Mouse (Mus musculus): ENCODE results near the gene Cox17.
A peak's percentile ranks its signal among the peaks of the same experiment; 100 is the strongest.

The Cox17 gene

DNA sequence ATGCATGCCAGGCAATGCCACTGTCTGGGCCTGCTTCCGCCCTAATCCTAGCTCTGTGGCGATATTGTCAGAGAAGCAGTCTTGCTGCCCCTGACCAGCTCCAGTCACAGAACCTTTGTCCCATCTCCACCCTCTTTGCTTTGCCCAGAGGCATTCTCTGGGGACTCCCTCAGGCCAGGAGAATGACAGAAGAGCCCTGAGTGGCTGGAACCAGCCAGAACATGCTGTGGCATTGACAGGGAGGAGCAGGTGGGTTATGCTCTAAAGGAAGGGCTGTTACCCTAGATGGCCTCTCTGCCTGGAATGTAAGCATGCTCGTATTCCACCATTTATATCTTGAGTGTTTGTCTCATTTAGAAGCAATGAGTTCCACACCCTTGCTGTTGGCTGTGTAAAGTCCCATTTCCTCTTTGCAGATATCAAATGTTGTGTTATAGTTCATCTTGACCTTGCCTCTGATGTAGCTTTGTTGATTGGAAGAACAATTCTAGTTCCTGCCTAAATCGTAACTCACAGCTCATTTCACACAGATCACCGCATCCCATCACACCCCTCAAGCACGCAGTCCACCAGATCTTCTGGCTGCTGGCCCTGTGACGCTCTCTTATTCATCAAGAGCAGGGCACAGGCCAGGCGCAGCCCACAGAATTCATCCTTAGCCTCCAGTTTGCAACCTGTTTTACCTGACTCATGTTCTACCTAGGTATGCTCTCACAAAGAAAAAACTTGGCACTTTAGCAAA is 24.0 kb downstream of the Cox17 start:
- no peak for DNase-seq (ENCODE audit: low read depth in 2 of 2, low spot score in 2 of 2)

DNA sequence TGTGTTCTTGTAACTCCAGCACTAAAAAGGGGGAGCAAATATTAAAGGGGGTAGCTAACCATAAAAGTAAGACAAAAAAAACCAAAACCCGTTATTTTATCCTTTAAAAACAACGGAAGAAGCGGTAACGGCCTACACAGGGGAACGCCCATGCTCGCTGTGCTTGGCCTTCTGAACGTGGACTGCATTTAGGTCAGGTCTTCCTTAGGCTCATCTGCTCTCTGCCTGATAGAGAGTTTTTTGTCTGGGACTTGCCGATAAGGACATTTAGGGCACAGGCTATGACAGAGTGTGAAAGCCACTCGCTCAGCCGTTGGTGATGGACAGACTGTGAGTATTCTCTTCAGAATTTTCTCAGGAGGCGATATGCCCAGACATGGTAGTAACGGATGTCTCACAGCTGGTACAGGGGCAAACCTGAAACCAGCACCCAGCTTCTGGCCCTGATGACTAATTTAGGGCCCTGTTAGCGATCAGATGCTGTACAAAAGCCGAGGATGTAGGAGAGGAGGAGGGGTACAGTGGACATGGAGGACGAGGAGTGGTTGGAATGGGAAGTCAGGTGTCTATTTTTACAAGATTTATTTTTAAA is 25.0 kb downstream of the Cox17 start:
- no peak for DNase-seq (ENCODE audit: low read depth in 2 of 2, low spot score in 2 of 2)

DNA sequence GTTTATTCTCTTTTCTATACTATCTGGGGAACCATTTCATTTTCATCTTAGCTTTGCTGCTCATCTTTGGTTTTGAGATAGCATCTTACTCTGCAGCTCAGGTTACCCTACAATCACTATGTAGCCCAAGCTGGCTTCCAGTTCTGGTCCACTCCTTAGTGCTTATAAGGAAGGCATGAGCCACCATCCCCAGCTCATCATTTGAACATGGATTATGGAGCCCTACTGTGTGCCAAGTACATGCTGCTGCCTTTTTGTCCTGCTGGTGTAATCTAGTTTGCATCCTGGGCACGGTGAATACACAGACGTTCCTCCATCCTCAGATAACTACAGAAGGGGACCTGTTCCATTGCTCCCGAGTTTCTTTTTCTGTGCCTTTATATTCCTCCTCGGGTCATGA is 26.1 kb downstream of the Cox17 start:
- DNase-seq (ENCODE audit: low read depth in 2 of 2, low spot score in 2 of 2): no peak

DNA sequence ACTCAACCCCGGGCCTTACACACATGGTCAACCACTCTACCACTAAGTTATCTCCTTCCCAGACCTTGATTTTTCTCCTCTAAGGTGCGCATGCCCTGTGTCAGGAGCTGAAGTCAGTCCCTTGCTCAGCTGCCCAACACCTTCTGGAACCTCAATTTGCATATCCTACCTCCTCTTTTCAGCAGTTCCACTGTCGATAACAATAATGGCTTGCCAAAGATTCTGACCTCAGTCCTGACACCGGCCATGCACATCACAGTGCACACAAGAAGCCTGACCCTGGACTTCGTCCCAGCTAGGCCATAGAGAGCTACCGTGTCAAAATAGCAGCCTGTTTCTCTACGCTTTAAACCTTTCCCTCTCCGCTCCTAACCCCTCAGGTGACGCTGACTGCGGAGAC is 26.6 kb downstream of the Cox17 start:
- no peak for DNase-seq (ENCODE audit: low read depth in 2 of 2, low spot score in 2 of 2)

DNA sequence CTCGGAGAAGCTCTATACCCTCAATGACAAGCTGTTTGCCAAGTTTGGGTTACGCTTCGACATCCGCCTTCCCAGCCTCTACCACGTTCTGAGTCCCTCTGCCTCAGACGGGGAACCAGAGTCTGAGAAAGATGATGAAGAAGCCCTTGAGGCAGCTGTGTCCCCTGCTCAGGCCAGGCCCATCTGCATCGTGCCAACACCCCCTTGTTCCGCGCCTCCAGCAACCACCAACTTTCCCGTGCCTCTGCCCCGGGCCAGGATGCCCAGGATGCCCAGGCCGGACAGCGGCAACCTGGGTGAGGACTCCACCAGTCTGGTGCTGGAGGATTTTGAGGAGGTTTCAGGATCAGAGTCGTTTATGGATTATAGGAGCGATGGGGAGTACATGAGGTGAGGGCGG is 27.1 kb downstream of the Cox17 start:
- DNase-seq (ENCODE audit: low read depth in 2 of 2, low spot score in 2 of 2): no peak

DNA sequence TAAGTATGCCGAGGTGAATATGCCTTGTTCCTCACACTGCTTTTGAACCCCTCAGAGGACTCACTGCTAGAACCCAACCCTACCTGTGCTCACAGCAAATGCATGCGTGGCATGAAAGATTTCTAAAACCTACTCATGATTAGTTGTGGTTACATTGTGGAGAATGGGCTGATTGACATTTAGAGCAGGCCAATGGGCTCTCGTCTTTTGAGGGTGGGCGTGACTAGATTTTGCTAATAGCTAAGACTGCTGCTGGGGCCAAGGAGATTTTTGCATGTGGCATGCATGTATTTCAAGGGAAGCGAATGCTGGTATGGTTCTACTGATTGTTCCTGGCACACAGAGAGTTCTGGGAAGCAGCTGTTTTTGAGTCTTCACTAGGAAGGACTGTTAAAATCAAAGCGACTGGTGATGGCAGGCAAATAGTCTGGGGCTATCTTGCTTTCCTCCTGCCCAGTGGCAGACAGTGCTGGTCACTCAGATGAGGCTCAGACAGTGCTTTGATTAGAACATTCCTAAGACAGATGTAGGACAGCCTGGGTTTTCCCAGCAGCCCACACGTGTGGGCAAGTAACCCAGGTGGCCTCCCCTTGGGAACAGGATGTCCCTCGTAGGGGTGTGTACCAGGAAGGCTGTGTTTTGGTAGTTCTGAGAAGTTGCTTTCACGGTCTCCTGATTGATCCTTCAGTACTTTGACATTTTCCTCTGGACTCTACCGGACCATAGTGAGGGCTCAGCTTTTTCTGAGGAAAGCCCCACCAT is 27.8 kb downstream of the Cox17 start:
- no peak for DNase-seq (ENCODE audit: low read depth in 2 of 2, low spot score in 2 of 2)

DNA sequence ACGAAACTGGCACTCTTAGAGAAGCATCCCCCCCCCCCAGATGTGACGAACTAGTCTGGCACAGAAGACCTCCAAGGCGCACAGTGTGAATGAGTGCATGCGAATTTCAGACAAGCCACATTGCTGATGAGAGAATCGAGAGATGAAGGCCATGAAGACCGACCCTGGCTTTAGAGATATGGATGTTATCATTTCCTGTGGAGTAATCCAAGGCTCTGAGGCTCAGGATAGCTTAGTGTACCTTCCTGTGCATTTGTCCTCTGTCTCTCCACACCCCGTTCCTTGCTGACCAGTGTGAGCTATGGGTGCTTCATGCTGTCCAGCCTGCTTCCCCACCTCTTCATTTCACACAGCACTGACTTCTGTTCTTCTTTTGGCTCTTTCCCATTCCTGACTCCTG is 28.4 kb downstream of the Cox17 start:
- no peak for DNase-seq (ENCODE audit: low read depth in 2 of 2, low spot score in 2 of 2)

DNA sequence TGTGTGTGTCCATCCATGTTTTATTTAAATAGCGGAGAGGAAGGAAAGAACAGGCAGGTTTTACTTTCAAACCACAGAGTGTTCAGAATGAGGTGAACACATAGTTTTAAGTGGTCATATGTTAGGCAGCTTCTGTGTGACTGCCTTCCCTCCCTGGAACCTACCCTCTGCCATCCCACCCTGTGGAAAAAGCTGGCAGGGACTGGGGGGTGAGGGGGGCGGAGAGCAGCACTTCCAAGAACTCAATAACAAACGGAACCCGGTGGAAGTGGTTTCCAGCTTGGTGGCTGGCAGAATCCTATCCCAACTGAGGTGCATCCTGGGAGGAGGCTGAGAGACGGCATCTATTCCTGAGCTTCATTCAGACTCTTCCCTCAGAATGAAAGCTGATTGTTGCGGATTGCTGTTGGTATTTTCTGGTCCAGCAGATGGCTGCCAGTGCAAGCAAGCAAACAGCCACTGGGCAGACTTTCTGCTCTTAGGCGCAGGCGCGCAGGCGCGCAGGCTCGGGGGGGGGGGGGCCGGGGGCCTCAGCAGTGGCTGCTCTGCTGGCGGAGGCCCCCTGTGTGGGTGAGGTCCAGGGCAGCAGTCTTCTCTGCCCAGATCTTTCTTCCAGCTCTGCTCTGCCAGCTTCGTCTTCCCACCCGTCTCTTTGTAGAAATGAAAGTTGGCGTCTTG is 29.5 kb downstream of the Cox17 start:
- peak in 1 of 2 experiments; percentile 18 for DNase-seq (ENCODE audit: low read depth in 2 of 2, low spot score in 2 of 2)

DNA sequence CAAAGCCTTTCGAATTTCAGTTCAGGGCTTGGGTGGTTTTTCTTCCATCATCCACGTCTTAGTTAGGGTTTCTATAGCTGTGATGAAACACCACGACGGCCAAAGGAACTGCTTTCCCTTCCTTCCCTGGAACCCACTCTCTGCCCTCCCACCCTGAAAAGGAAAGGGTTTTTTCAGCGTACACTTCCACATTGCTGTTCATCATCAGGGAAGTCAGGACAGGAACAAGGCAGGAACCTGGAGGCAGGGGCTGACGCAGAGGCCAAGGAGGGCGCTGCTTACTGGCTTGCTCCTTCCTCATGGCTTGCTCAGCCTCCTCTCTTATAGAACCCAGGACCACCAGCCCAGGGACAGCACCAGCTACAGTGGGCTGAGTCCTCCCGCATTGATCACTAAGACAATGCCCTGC is 30.1 kb downstream of the Cox17 start:
- DNase-seq (ENCODE audit: low read depth in 2 of 2, low spot score in 2 of 2): no peak

DNA sequence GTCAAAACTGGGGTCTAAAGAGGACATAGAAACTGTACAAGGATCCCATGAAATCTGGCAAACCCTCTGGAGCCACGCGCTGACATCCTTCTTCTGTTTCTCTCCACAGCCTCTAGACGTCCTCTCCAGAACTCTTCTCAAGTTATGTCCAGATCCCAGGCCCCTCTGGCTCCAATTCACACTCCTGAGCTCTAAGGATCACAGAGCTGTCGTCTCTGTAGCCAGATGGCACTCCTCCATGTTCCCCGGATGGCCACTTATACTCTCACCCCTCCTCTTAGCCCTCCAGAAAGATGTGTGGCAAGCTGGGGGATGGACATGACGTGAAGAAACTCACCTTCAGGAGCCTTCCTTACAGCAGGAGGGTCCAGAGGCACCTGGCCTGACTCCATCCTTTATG is 30.8 kb downstream of the Cox17 start:
- no peak for DNase-seq (ENCODE audit: low read depth in 2 of 2, low spot score in 2 of 2)

DNA sequence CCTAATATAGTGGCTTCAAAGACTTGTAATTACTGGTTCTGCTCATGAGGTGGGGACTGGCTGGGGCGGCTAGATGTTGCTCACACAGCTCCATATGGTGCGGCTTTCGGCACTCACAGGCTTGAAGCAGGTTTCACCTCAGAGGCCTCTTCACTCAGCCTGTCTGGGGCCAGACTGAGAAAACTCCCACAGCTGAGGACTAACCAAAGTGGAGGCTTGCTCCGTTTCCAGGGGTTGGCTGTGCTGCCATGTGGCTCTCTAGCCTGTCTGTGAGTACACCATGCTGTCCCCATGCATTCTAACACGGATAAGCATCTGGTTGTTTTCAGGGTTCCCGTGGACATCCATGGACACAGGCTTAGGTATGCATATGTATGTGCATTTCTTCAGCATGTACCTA is 31.8 kb downstream of the Cox17 start:
- DNase-seq (ENCODE audit: low read depth in 2 of 2, low spot score in 2 of 2): no peak

DNA sequence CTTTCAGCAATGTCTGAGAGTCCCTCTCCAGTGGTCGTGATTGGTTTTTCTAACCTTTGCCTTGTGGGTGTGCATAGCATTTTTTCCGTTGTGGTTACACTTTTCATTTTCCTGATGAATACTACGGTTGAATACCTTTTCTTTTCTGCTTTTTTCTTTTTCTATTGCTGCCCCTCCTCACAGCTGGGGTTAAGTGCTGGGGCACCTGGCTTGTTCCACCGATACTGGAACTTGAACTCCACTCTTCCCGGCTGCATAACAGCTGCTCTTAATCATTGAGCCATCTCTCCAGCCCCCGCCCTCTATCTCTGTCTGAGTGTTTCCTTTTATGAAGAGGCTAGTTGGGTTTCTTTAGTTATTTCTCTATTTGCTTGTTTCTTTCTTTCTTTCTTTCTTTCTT is 32.3 kb downstream of the Cox17 start:
- no peak for DNase-seq (ENCODE audit: low read depth in 2 of 2, low spot score in 2 of 2)

DNA sequence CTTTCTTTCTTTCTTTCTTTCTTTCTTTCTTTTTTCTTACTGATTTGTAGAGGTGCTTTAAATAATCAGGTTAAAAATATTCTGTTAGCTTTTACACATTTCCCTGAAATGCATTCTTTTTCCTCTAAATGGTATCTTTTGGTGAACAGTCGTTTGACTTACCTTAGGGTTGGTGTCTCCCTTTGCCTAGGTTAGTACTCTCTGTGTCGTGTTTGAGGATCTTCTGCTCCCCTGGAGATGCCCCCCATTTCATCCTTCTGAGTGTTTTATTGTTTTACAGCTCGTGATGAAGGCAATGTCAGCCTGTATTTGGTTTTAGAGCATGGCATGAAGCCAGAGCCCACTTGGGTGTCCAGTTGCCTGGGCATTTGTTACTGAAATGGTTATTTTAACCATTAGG is 32.7 kb downstream of the Cox17 start:
- no peak for DNase-seq (ENCODE audit: low read depth in 2 of 2, low spot score in 2 of 2)

DNA sequence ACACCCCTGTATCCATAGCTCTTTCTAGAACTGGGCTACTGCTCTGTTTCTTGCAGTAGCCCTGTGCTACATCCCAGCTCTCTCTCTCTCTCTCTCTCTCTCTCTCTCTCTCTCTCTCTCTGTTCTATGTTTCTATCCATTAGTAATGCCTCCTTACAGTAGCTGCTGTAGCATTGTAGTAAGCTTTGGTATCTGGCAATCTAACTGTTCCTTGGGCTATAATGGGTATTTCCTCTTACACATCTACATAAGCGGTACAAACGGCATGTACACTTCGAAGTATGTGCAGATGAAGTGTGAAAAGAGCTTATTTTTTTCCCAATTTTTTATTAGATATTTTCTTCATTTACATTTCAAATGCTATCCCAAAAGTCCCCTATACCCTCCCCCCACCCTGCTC is 33.1 kb downstream of the Cox17 start:
- no peak for DNase-seq (ENCODE audit: low read depth in 2 of 2, low spot score in 2 of 2)

DNA sequence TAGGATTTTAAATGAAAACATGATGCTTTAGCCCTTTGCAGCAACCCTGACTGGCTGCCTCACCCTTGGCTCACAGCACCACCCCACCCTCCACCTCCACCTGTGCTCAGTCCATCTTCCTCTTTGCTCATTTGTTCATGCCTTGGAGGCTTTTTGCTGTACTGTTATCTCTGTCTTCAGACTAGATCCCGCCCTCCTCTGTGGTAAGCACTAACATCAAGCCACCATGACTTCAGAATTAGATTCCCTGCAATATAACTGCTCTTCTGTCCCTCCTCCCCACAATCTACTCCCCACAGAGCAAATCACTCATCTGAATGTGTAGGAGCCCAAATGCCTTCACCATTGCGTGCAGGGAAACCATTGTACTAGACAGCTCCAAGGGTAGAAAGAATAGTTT is 36.9 kb downstream of the Cox17 start:
- DNase-seq (ENCODE audit: low read depth in 2 of 2, low spot score in 2 of 2): no peak

DNA sequence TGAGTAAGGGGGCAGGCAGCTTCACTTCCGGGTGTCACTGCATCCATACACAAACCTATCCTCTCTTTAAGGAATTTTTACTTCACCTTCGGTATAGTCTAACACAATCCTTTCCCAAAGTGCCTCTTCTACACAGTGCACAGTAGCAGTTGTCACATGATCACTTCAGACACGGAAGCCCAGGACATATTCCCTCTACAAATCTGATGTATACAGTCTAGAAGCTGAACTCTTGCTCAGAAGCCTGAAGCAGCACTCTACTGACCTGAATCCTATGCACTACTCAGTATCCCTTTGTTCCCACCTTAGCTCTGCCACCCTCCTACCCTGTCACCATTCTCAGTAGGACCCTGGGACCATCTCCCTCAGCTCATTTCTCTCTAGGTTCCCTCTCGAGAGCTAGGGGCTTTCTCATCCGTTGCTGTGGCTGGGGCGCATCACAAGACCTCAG is 38.4 kb downstream of the Cox17 start:
- no peak for DNase-seq (ENCODE audit: low read depth in 2 of 2, low spot score in 2 of 2)

DNA sequence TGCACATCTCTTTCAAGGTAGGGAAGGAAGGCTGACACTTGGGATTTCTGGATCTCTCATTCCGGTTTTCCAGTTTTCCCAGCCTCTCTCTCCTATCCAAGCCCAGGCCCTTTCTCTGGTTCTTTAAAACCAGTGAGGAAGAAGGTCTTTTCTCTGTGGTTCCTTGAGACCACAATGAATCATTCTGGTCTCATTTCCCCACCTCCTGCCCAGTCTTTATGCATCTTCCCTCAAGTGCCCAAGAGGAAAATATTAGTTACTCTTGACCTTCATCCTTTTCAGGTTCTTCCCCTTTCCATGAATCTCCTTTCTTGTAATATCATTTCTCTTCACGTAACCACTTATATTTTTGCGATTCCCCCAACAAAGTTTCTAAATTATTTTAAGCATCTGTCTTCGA is 38.9 kb downstream of the Cox17 start:
- DNase-seq (ENCODE audit: low read depth in 2 of 2, low spot score in 2 of 2): no peak

DNA sequence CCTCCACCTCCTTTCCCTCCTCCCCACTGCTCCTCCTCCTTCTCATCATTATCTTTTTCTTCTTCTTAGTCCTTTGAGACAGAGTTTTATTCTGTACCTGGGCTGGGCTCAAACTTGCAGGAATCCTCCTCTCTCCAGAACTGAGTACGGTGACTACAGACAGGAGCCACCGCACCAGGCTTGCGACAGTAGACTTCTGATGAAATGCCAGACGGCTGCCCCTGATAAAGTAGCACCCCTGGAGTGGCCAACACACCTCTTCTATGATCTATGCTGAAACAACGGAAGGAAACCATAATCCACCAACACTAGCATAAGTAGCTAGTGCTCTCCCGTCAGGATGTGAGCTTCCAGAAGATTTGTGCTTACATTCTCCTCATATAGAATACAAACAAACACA is 40.6 kb downstream of the Cox17 start:
- DNase-seq (ENCODE audit: low read depth in 2 of 2, low spot score in 2 of 2): no peak

DNA sequence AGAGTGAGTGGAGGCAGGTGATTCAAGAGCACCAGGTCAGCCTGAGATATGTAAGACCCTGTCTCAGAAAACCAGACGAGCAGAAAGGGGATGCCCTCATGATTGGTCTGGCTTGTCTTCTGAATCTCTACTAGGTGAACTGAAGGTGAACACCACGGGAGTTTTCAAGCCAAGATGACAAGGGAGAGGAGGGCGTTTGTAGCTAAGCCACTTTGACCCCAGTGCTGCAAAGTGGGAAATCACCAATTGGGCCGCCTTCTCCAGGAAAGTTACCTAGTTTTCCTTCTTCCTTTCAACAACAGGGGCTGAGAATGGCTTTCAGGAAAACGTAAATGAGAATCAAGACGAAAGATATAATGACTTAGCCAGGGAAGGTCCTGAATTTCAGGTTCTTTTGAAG is 42.0 kb downstream of the Cox17 start:
- no peak for DNase-seq (ENCODE audit: low read depth in 2 of 2, low spot score in 2 of 2)

DNA sequence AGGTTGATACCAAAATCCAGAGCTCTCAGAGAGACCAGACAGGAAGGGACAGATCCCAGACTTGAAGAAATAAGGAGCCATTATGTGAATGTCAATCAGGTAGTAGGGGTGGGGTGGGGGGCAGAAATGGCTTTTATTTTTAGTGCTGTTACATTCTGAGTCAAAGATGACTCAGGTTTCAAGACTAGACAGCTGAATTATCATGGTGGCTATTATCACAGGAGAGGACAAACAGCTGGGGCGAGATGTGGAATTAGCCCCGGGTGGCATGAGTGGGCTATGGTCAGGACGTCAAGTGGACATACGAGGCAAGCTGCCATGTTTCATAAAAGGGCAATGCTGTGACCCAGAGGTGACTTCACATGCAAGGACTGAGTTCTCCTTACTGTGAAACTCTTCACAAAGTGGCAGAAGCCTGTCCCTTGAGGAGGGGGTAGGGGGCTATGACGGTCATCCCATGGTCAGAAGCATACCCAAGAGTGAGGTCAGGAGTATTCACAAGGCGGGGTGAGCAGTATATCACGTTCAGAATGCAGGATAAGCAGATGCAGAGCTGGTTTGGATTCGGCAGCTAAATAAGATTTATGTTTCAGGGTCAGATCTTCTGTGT is 42.6 kb downstream of the Cox17 start:
- no peak for DNase-seq (ENCODE audit: low read depth in 2 of 2, low spot score in 2 of 2)

DNA sequence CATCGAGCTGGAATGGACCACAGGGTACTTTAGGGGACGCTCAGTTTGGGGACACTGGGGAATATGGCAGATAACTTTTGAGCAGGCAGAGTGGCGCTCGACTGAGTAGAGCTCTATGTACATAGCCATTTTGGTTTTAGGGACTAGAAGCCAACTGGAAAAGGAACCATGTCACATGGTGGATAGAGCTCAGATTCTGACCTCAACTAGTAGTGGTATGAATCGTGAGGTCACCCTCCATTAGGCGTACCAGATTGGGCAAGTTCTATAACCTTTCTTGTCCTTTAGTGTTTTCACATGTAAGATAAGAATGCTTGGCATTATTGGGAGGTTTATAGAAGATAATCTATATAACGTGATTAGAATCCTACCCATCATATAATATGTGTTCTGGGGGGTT is 43.5 kb downstream of the Cox17 start:
- DNase-seq (ENCODE audit: low read depth in 2 of 2, low spot score in 2 of 2): no peak
